Mouse (Mus musculus): ENCODE measurements around the gene Eps8l1.

- TF ChIP-seq CTCF (IDR thresholded peaks at IDR 0.05; ENCODE audit: low read depth, low read length) (no peak), GATA1 (IDR thresholded peaks at IDR 0.05; ENCODE audit: borderline replicate concordance, low read length) (no peak)
Measured at GRCm38 (mm10) chr7:4447138-4447537, 13.3 kb upstream of the Eps8l1 start.
